Mouse (Mus musculus) heart, adult 2 months (tissue): ENCODE results near the gene Klhdc7b.

Source experiments
- CTCF ChIP-seq: fragments of 200-600 bp; IDR thresholded peaks from 2 replicates; pipeline ENCODE4 v1.8.1; 2022; ENCODE audit warnings: antibody characterized with exemption, mild to moderate bottlenecking, moderate library complexity
- POLR2A ChIP-seq: fragments of 200-500 bp; IDR thresholded peaks from 2 replicates; pipeline ENCODE4 v1.6.1; 2011; ENCODE audit warnings: mild to moderate bottlenecking, low read depth, low read length, control low read depth; ENCODE audit not compliant: insufficient read depth

GRCm38 (mm10) chr15:89404831-89405623 is 20.3 kb downstream of the Klhdc7b start:
- TF ChIP-seq CTCF (no peak), POLR2A (no peak)
